Mouse (Mus musculus): ENCODE data around the gene Lyrm4.

DNA sequence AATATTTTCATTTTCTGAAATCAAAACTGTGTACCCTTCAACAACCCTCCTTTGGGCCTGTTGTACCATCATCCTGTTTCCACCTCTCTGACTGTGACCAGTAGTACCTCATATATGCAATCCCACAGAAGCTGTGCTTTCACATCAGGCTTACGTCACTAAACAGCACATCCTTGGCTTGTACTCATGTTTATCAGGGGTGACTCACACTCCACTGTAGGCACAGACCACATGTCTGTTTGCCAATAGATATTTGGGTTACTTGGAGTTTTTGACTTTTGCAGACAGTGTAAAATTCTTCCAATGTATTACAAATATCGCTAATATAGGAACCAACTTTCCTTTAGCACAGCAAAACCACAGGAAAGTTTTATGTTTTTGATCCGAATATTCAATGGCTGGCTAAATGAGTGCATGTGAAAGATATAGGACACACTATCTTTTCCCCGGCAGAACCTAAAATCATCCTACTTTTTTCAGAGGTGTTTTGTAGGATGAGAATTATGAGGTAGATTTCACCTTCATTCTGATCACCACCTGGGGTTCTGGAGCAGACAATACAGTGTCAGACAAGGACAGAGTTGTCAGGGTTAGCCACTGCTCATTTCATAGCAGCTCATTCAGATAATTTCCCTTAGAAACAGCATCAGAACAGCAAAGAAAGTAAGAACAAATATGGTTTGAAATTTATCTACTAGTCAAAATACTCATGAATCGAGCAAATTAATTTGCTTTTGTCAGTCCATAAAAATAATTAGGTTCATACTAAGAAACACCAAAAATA, 30.5 kb downstream of the Lyrm4 start:
- TF ChIP-seq POLR2A (IDR thresholded peaks at IDR 0.05; ENCODE audit: borderline replicate concordance, extremely low read depth, low read depth, low read length) = no peak
- TF ChIP-seq CTCF (IDR thresholded peaks at IDR 0.05; ENCODE audit: insufficient read depth, low read length) = no peak
